Mouse (Mus musculus) thymus, adult 2 months (tissue): ENCODE measurements at regions not wholly inside any gene's neighbourhood (a gene's known extent, or its start where the extent isn't known, plus 50 kb on each side); places are given as distances from the start of the nearest gene placed in this dataset.

Experiments used
- CTCF ChIP-seq: fragments of 200-500 bp; IDR thresholded peaks from 2 replicates; pipeline ENCODE4 v1.5.1; 2012; ENCODE audit warnings: mild to moderate bottlenecking, control low read depth, low read length, moderate library complexity, borderline replicate concordance; ENCODE audit not compliant: control insufficient read depth, poor library complexity, insufficient read depth; ENCODE audit errors: extremely low read depth
- POLR2A ChIP-seq: fragments of 200-500 bp; IDR thresholded peaks from 2 replicates; pipeline ENCODE4 v1.6.1; 2012; ENCODE audit warnings: mild to moderate bottlenecking, low read length, control low read depth, moderate library complexity; ENCODE audit not compliant: control insufficient read depth, poor library complexity, insufficient read depth; ENCODE audit errors: extremely low read depth

DNA sequence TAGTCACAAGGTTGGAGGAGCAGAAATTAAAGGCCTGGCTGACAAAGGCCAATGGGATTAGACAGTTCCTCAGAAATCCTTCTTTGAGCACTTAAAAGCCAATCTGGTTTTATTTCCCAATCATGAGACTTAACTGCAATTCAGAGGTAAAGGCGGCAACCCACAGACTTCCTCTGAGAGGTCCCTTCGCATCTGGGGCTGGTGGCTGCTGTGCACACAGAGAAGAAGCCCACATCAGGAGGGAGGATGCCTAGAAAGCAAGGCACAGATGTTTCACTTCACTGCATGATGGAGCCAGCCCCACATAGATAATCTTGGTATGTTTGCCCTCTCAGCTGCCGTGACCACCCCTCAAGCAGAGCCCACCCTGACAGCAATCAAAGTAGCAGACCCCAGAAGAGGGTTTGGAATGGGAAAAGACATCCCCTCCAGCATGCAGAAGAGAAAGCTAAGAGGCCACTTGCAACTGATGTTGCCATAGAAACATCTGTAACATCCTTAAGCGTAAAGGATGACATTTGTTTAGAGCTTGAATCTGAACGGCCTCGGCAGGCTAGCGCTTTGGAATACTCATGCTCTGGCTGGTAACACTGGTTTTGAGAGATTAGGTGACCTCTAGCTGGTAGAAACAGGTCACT is 88.3 kb downstream of the Gm10260 start:
- TF ChIP-seq CTCF (no peak), POLR2A (no peak)
